Mouse (Mus musculus): ENCODE results near the gene Tmem232. TPM values are rescaled to one million over a fixed set of nuclear protein-coding genes. Genes with fewer than 3 reads are reported as not detected.
"Not testable (repeated sequence)": the region's sequence is repeated elsewhere in the genome, so short reads cannot be mapped to it uniquely, and the experiment has no call there.

Tmem232 gene
- total and polyA plus RNA-seq, 3 experiments, result not detected

- no peak for DNase-seq
These were observed 315.1 kb downstream of the Tmem232 start for GRCm38 (mm10) chr17:65225347-65225916.

GRCm38 (mm10) chr17:65221687-65222086, 318.9 kb downstream of the Tmem232 start:
- DNase-seq, result not testable (repeated sequence)

Small RNAs within 50 kb of the gene (microRNA-seq; reads per million reads assigned to microRNA genes)
- 0 reads per million in 2 experiments for gene Gm25731

Other genes with a start within 250 kb of the Tmem232 start
- 100 to 1,000 TPM; 131 to 211 TPM for gene Vapa, start 72.8 kb upstream of the Tmem232 start, total RNA-seq (2021)
- gene Vapa, start 72.8 kb upstream of the Tmem232 start, polyA plus RNA-seq (2012; rRNA removed), result 122 and 133 TPM in 2 replicates
- gene Txndc2, start 101.4 kb upstream of the Tmem232 start, total RNA-seq (2021), result 10 to 100 TPM; 12.8 to 40.9 TPM
- gene Txndc2, start 101.4 kb upstream of the Tmem232 start, polyA plus RNA-seq (2012; rRNA removed), result 0.19 and 0.61 TPM in 2 replicates
- gene Rab31, start 232.0 kb upstream of the Tmem232 start, total RNA-seq (2021), result 10 to 100 TPM; 36.7 to 48.2 TPM
- gene Rab31, start 232.0 kb upstream of the Tmem232 start, polyA plus RNA-seq (2012; rRNA removed), result 15.9 and 16.7 TPM in 2 replicates
- 10 to 100 TPM; 59.2 to 60.7 TPM for gene Ppp4r1, start 241.8 kb upstream of the Tmem232 start, total RNA-seq (2021)
- 19.1 and 24.9 TPM in 2 replicates for gene Ppp4r1, start 241.8 kb upstream of the Tmem232 start, polyA plus RNA-seq (2012; rRNA removed)

Measured in adrenal gland, adult 2 months (tissue).